Mouse (Mus musculus) forebrain, embryonic 16.5 days (tissue): Measurements from ENCODE around the gene Rgma. TPM values are rescaled to one million over a fixed set of nuclear protein-coding genes. Genes with fewer than 3 reads are reported as not detected.

Experiments
- ATAC-seq: fragments of 200-750 bp; cut with Nextera tagmentation; 2 replicates; pipeline ENCODE4 v1.8.0; 2017; ENCODE audit warnings: mild to moderate bottlenecking, moderate library complexity
- H3K27ac ChIP-seq: fragments of 300-500 bp; sonication (generic); 2 replicates; pipeline ENCODE4 v1.5.1; 2014; ENCODE audit warnings: low read length, control low read depth
- H3K27me3 ChIP-seq: fragments of 300-500 bp; sonication (generic); replicated peaks from 2 replicates; pipeline ENCODE4 v1.6.1; 2014; ENCODE audit warnings: low read length; ENCODE audit not compliant: control insufficient read depth, insufficient read depth
- H3K36me3 ChIP-seq: fragments of 300-500 bp; sonication (generic); 2 replicates; pipeline ENCODE4 v1.6.1; 2014; ENCODE audit not compliant: control insufficient read depth, insufficient read depth
- H3K4me1 ChIP-seq: fragments of 300-500 bp; sonication (generic); replicated peaks from 2 replicates; pipeline ENCODE4 v1.6.1; 2014; ENCODE audit warnings: low read length; ENCODE audit not compliant: control insufficient read depth, insufficient read depth
- H3K4me2 ChIP-seq: fragments of 300-500 bp; sonication (generic); 2 replicates; pipeline ENCODE4 v1.6.1; 2014; ENCODE audit warnings: mild to moderate bottlenecking, low read length, control low read depth
- H3K4me3 ChIP-seq: fragments of 300-500 bp; sonication (generic); replicated peaks from 2 replicates; pipeline ENCODE4 v1.5.1; 2014; ENCODE audit warnings: mild to moderate bottlenecking, low read length, control low read depth
- H3K9ac ChIP-seq: fragments of 300-500 bp; sonication (generic); replicated peaks from 2 replicates; pipeline ENCODE4 v1.6.1; 2014; ENCODE audit warnings: low read depth, low read length, control low read depth
- H3K9me3 ChIP-seq: fragments of 300-500 bp; sonication (generic); 2 replicates; pipeline ENCODE4 v1.6.1; 2016; ENCODE audit warnings: low read length; ENCODE audit not compliant: control insufficient read depth
- WGBS: fragments of 180-500 bp; shearing (Covaris S2); extraction: QIAGEN DNeasy Blood & Tissue Kit; methylation state at CpG from one replicate; pipeline ENCODE4 v1.1.7; 2014; 5-methylcytosine and 5-hydroxymethylcytosine counted together
- polyA plus RNA-seq: library from polyadenylated mRNA; unstranded; fragments of >200 nt; fragmentation: Nextera tagmentation; extraction: Ambion mirVana; gene quantifications from 2 replicates; pipeline ENCODE4 v1.2.1, GENCODE M21; 2015

Gene Rgma
- polyA plus RNA-seq, 1 experiment from 2014 or later, result 22.2 TPM

DNA sequence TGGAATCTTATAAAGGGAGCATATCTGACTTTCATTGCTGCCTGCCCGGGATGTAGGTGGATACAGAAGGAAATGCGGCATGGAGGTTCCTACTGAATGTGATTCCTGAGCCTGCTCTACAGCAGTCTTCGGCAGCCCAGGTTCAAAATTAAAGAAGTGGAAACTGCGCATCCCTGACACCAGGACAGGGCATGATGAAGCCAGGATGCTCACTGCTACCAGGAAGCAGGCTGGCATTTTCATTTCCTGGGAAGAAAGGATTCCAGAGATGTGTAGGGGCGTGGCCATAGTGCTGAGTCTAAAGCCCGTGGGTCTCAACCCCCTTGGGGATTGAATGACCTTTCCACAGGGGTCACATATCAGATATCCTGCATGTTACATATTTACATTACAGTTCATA, 2.7 kb downstream of the Rgma start:
- H3K27ac ChIP-seq, result peak overlapping the region; percentile 71
- peak overlapping the region; percentile 65 for H3K9ac ChIP-seq
- no peaks in the 10 kb centered on the region for H3K36me3 ChIP-seq
- H3K4me3 ChIP-seq, result peak overlapping the region; percentile 73
- 0 out of 2 replicates have a peak, but pooled peaks cover 4% of the 10 kb centered on the region for H3K27me3 ChIP-seq
- WGBS, result 35% methylated on average over 6 of the region's 6 CpGs
- H3K4me1 ChIP-seq, result peaks cover 41% of the 10 kb centered on the region
- H3K9me3 ChIP-seq, result no peaks in the 10 kb centered on the region
- no peak for ATAC-seq
- peak overlapping the region; percentile 87 for H3K4me2 ChIP-seq

DNA sequence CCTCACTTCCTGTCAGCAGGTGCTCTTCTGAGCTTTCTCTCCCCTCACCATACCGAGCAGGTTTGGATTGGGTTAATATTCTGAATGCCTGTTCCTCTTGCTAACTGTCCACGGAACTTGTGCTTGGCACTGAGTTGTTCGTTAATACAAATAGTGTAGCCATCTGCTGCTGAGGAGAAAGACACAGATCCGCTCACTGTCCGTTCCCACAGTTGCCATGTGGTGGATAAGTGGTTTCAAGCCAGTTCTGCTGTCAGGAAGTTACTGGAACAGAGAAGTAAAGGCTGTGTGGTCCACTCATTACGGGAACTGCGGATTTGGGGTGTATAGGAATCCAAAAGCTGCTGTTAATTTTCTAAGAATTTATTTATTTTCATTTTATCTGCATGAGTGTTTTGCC, 7.5 kb downstream of the Rgma start:
- H3K4me1 ChIP-seq, result peaks cover 30% of the 10 kb centered on the region

DNA sequence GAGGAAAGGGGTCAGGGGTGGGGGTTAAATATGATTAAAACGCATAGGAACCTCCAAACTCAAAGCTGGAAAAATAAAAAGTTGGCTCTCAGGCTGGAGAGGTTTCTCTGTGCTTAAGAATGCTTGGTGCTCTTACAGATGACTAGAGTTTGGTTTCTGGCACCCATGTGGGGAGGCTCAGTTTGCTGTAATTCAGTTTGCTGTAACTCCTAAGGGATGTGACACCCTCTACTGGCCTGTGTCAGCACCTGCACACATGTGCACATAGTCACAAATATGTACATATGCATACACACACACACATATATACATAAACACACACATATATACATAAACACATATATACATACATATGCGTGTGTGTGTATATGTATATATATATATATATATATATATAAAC, 13.6 kb downstream of the Rgma start:
- no peak overlapping the region for H3K4me3 ChIP-seq
- no peaks in the 10 kb centered on the region for H3K36me3 ChIP-seq
- H3K27me3 ChIP-seq, result no peaks in the 10 kb centered on the region
- peaks cover 54% of the 10 kb centered on the region for H3K4me1 ChIP-seq
- H3K9ac ChIP-seq, result no peak overlapping the region
- H3K27ac ChIP-seq, result no peak overlapping the region
- H3K4me2 ChIP-seq, result no peak overlapping the region
- no peak for ATAC-seq
- H3K9me3 ChIP-seq, result no peaks in the 10 kb centered on the region
- WGBS, result 63% methylated on average over 2 of the region's 2 CpGs

More for the DNA sequence above, 7.5 kb downstream of the Rgma start:
- H3K4me3 ChIP-seq, result no peak overlapping the region
- H3K27me3 ChIP-seq, result no peaks in the 10 kb centered on the region
- no peak overlapping the region for H3K4me2 ChIP-seq
- H3K9me3 ChIP-seq, result no peaks in the 10 kb centered on the region
- H3K36me3 ChIP-seq, result no peaks in the 10 kb centered on the region
- no peak overlapping the region for H3K9ac ChIP-seq
- WGBS, result 51% methylated on average over 7 of the region's 7 CpGs
- H3K27ac ChIP-seq, result no peak overlapping the region
- ATAC-seq, result no peak

DNA sequence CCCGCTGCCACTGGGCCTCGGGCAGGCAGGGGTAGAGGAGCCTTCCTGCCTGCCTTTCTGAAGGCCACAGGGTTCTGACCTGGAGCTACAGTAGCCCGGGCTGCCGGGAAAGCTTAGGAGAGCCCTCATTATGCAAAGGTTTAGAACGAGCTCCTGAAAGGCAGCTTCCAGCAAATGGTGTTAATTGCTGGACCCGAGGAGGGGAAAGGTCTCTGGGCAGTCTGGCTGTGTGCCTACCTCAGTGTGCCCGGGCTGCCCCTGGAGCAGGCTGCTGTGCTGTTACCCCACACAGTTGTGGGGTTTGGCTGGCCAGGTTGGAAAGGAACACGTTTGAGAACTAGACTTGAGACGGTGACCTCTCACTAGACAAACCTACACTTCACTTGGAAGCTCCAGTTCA, 14.1 kb downstream of the Rgma start:
- Histone ChIP-seq H3K36me3 (no peaks in the 10 kb centered on the region), H3K27me3 (no peaks in the 10 kb centered on the region), H3K27ac (peak overlapping the region; percentile 39), H3K4me3 (no peak overlapping the region), H3K4me2 (peak overlapping the region; percentile 89; the same call in 1 of the 2 replicates), H3K9me3 (no peaks in the 10 kb centered on the region), H3K4me1 (peaks cover 57% of the 10 kb centered on the region), H3K9ac (no peak overlapping the region; the same call in 1 of the 2 replicates)
- no peak for ATAC-seq
- 3% methylated on average over 9 of the region's 9 CpGs for WGBS

DNA sequence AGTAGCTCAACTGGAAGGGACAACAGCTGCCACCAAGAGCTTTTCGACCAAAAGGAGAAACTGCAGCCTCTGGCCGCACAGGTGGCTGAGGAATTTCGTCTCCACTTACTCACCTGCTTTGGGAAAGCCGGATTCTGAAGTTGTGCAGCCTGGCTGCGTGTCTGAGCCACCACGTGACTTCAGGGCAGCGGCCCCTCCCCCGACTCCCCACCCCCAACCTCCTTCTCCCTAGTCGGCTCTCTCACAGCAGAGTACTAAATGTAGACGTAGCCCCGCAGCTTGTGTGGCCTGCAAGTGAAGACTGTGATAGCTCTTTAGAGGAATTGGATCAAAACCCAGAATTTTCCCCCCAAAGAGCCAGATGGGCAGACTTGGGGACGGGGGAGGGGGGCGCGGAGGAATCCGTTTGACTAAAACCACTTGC, 14.6 kb downstream of the Rgma start:
- 2% methylated on average over 15 of the region's 15 CpGs for WGBS
- H3K36me3 ChIP-seq, result no peaks in the 10 kb centered on the region
- H3K4me1 ChIP-seq, result peaks cover 57% of the 10 kb centered on the region
- H3K9me3 ChIP-seq, result no peaks in the 10 kb centered on the region
- H3K4me3 ChIP-seq, result peak overlapping the region; percentile 62
- no peaks in the 10 kb centered on the region for H3K27me3 ChIP-seq
- peak overlapping the region; percentile 68 for H3K27ac ChIP-seq
- H3K4me2 ChIP-seq, result peak overlapping the region; percentile 89
- H3K9ac ChIP-seq, result peak overlapping the region; percentile 72
- ATAC-seq, result peak; percentile 14; the same call in 1 of the 2 replicates

DNA sequence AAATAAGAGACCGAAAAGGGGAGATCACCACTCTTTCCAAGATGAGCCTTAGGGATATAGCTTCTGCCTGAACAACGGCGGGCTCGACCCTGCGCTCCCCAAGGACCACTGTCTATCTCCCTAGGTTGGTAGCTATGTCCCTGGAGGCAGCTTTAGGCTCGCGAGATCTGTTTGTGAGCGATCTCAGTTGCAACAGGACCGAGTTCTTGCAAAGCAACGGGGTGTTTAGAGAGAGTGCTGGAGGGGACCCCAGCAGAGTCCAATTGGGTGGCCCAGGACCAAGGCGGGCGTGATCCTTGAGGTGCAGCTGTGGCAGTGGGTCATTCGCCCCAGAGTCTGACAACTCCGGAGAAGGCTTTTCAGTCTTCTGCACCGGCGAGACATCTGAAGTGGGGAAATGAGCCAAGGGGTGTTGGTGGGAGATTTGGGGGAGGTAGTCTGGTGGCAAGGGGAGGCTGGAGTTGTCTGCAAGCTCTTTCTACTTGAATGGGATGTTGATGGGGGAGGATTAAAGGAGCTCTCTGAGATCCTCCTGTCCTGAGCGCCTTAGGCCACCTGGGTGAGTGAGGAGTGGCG, 15.2 kb downstream of the Rgma start:
- Histone ChIP-seq H3K9me3 (no peaks in the 10 kb centered on the region), H3K27ac (peak overlapping the region; percentile 68), H3K4me3 (peak overlapping the region; percentile 62), H3K9ac (peak overlapping the region; percentile 72), H3K4me1 (peaks cover 57% of the 10 kb centered on the region), H3K4me2 (peak overlapping the region; percentile 89), H3K36me3 (no peaks in the 10 kb centered on the region), H3K27me3 (no peaks in the 10 kb centered on the region)
- 2% methylated on average over 18 of the region's 18 CpGs for WGBS
- ATAC-seq, result peak; percentile 13

DNA sequence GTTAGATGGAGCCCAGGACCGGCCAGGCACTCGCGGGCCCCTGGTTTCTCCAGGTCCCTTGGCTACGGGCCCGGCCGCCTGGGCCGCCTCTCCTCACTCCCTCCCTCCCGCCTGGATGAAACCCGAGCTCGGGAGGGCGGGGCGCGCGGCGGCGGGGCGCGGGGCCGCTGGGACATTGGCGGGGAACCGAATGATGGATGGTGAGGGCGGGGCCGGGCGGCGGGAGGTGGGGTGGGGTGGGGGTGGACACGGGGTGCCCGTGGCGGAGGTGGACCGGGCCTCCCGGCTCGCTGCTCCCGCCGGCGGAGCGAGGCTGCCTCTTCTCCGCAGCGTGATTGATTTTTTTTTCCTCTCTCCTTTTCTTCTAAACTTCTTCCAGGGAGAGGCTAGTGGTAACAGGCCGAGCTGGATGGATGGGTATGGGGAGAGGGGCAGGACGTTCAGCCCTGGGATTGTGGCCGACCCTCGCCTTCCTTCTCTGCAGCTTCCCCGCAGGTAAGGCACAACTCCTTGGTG, 15.8 kb downstream of the Rgma start:
- Histone ChIP-seq H3K4me3 (peak overlapping the region; percentile 62), H3K27me3 (no peaks in the 10 kb centered on the region), H3K9me3 (no peaks in the 10 kb centered on the region), H3K9ac (peak overlapping the region; percentile 72), H3K4me1 (peaks cover 57% of the 10 kb centered on the region), H3K36me3 (no peaks in the 10 kb centered on the region), H3K27ac (peak overlapping the region; percentile 76), H3K4me2 (peak overlapping the region; percentile 89)
- peak; percentile 57 for ATAC-seq
- under 1% methylated on average over 33 of the region's 42 CpGs for WGBS

DNA sequence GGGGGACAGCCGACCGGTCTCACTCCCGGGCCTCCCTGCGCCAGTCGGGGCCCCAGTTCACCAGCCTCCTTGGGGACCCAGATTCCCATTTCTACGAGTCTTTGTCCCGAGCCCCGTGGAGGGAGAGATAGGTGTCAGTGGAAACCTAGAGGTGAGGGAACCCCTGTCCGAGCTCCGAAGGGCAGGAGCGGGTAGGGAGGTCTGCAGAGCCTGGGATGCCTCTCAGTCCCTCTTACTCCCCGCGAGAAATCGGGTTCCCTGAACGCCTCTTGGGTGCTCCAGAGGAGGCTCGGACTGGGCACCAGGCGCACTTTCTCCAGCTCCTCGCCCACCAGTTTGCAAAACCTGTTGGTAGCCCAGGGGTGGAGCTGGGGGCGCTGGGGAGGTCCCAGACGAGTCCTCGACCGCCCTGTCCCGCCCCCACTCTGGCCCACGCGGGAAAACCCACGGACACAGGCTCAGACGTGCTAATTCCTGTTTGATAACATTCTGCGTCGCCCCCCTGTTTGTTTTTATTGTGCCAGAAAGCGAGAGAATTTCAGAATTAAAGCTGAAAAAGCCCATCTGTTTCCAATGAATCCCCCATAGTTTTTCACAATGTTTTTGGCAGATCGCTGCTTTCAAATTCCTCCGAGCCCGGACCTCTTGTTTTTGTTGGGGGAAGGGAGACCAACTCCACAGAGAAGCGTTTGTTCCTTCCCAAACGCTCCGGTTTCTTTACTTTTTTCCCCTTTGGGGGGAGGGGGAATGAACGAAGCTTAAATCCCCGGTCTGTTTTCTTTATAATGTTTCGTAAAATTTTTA, 16.4 kb downstream of the Rgma start:
- Histone ChIP-seq H3K27me3 (no peaks in the 10 kb centered on the region), H3K4me3 (peak overlapping the region; percentile 62), H3K36me3 (no peaks in the 10 kb centered on the region), H3K9ac (peak overlapping the region; percentile 72), H3K4me1 (peaks cover 52% of the 10 kb centered on the region), H3K27ac (peak overlapping the region; percentile 76), H3K9me3 (no peaks in the 10 kb centered on the region), H3K4me2 (peak overlapping the region; percentile 89)
- under 1% methylated on average over 39 of the region's 39 CpGs for WGBS
- peak; percentile 35 for ATAC-seq

DNA sequence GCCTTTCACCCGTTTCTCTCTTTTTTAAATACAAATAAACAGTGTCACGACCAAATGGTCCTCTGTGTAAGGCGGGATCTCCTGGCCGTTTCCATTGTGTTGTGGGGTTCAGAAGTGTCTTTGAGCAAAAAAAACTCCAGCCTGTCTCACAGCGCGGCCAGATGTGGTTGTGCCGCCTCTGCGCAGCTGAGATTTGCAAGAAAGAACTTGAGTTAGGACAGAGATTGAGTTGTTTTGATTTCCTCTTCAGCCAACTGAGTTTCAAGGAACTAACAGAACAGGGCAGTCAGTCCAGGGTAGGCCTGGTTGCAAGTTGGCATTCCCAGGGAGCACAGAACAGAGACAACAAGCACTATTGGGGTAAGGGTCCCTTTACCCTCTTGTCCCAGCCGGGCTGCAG, 17.1 kb downstream of the Rgma start:
- 2% methylated on average over 9 of the region's 9 CpGs for WGBS
- peak overlapping the region; percentile 62 for H3K4me3 ChIP-seq
- peaks cover 46% of the 10 kb centered on the region for H3K4me1 ChIP-seq
- H3K27ac ChIP-seq, result peak overlapping the region; percentile 61
- no peaks in the 10 kb centered on the region for H3K9me3 ChIP-seq
- H3K36me3 ChIP-seq, result no peaks in the 10 kb centered on the region
- peak overlapping the region; percentile 53 for H3K9ac ChIP-seq
- no peaks in the 10 kb centered on the region for H3K27me3 ChIP-seq
- peak overlapping the region; percentile 89 for H3K4me2 ChIP-seq
- ATAC-seq, result no peak
